Mouse (Mus musculus) stomach, embryonic 15.5 days (tissue): ENCODE data around the gene Mageb1. TPM values are rescaled to one million over a fixed set of nuclear protein-coding genes. Genes with fewer than 3 reads are reported as not detected.
"Not testable (repeated sequence)": the region's sequence is repeated elsewhere in the genome, so short reads cannot be mapped to it uniquely, and the experiment has no call there.

Source experiments
- ATAC-seq: fragments of 200-750 bp; cut with Nextera tagmentation; 2 replicates; pipeline ENCODE4 v1.8.0; 2017; ENCODE audit warnings: low read depth, moderate number of reproducible peaks, moderate TSS enrichment; ENCODE audit not compliant: insufficient read depth, low FRiP score
- H3K27ac ChIP-seq: fragments of 300-500 bp; sonication (generic); 2 replicates; pipeline ENCODE4 v1.5.1; 2015; ENCODE audit warnings: mild to moderate bottlenecking, inconsistent platforms
- H3K27me3 ChIP-seq: fragments of 300-500 bp; sonication (generic); replicated peaks from 2 replicates; pipeline ENCODE4 v1.6.1; 2015; ENCODE audit warnings: inconsistent platforms
- H3K36me3 ChIP-seq: fragments of 300-500 bp; sonication (generic); 2 replicates; pipeline ENCODE4 v1.6.1; 2015; ENCODE audit warnings: inconsistent platforms
- H3K4me1 ChIP-seq: fragments of 300-500 bp; sonication (generic); 2 replicates; pipeline ENCODE4 v1.6.1; 2015; ENCODE audit warnings: inconsistent platforms
- H3K4me2 ChIP-seq: fragments of 300-500 bp; sonication (generic); 2 replicates; pipeline ENCODE4 v1.6.1; 2015; ENCODE audit warnings: mild to moderate bottlenecking, inconsistent platforms
- H3K4me3 ChIP-seq: fragments of 300-500 bp; sonication (generic); replicated peaks from 2 replicates; pipeline ENCODE4 v1.5.1; 2015; ENCODE audit warnings: inconsistent platforms
- H3K9ac ChIP-seq: fragments of 300-500 bp; sonication (generic); 2 replicates; pipeline ENCODE4 v1.6.1; 2015; ENCODE audit warnings: inconsistent platforms
- H3K9me3 ChIP-seq: fragments of 300-500 bp; sonication (generic); 2 replicates; pipeline ENCODE4 v1.6.1; 2016; ENCODE audit warnings: inconsistent platforms
- WGBS: fragments of 180-500 bp; shearing (Covaris S2); methylation state at CpG from one replicate; pipeline ENCODE4 v1.1.7; 2015; 5-methylcytosine and 5-hydroxymethylcytosine counted together
- polyA plus RNA-seq: library from polyadenylated mRNA; unstranded; fragments of >200 nt; fragmentation: Nextera tagmentation; extraction: Ambion mirVana; gene quantifications from 2 replicates; pipeline ENCODE4 v1.2.1, GENCODE M21; 2015

Gene Mageb1
- not detected in 2 replicates for polyA plus RNA-seq

DNA sequence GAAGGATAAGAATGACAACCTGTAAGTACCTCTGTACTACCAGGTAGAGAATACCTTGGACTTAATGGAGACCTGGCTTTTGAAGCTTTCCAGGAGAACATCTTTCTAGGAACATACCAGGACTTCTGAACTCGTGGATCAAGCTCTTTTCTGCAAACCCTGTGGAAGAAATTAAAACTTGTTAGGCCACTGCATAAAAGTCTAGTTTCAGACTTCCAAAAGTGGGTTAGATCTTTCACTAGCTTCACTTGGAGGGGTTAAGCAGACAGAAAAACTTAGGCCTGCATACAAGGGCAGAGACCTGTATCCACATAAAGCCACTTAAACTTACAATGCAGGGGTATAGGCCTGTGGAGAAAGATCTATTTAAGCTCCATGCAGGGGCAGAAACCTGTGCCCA is at the start of gene Mageb1:
Gene Mageb1 (minus strand): TSS at position 101 of the 400 bp plus-strand sequence.
- H3K4me1 ChIP-seq, H3K27ac ChIP-seq, H3K4me3 ChIP-seq, ATAC-seq, H3K36me3 ChIP-seq, H3K9ac ChIP-seq, H3K9me3 ChIP-seq, H3K27me3 ChIP-seq, H3K4me2 ChIP-seq: not testable (repeated sequence)
- 27% methylated on average over 1 of the region's 1 CpGs for WGBS

Other genes with a start within 250 kb of the Mageb1 start
- not detected in 2 replicates for gene Mageb5, start 233.3 kb downstream of the Mageb1 start, polyA plus RNA-seq